Mouse (Mus musculus) small intestine, adult 2 months (tissue): ENCODE measurements around the gene Krt23. TPM values are rescaled to one million over a fixed set of nuclear protein-coding genes. Genes with fewer than 3 reads are reported as not detected.
A peak's percentile ranks its signal among the peaks of the same experiment; 100 is the strongest.

Experiments
- H3K27ac ChIP-seq: fragments of 200-500 bp; 2 replicates; pipeline ENCODE4 v1.5.1; 2012; ENCODE audit warnings: low read depth, low read length, control low read depth, inconsistent platforms; ENCODE audit not compliant: insufficient read depth
- H3K27me3 ChIP-seq: fragments of 200-500 bp; 2 replicates; pipeline ENCODE4 v1.6.1; 2012; ENCODE audit warnings: mild to moderate bottlenecking, moderate library complexity, low read length, inconsistent platforms; ENCODE audit not compliant: control insufficient read depth, insufficient read depth
- H3K36me3 ChIP-seq: fragments of 200-500 bp; 2 replicates; pipeline ENCODE4 v1.6.1; 2012; ENCODE audit warnings: mild to moderate bottlenecking, low read length, control low read depth, inconsistent platforms; ENCODE audit not compliant: control insufficient read depth, insufficient read depth
- H3K4me1 ChIP-seq: fragments of 200-500 bp; 2 replicates; pipeline ENCODE4 v1.6.1; 2012; ENCODE audit warnings: low read length, inconsistent platforms, mixed read lengths; ENCODE audit not compliant: control insufficient read depth, insufficient read depth, insufficient read length
- H3K4me3 ChIP-seq: fragments of 200-500 bp; 2 replicates; pipeline ENCODE4 v1.5.1; 2012; ENCODE audit warnings: low read depth, mild to moderate bottlenecking, control low read depth, inconsistent platforms, low read length, moderate library complexity
- CTCF ChIP-seq: fragments of 200-500 bp; IDR thresholded peaks from 2 replicates; pipeline ENCODE4 v1.5.1; 2012; ENCODE audit warnings: low read depth, mild to moderate bottlenecking, control low read depth, inconsistent platforms, low read length, moderate library complexity, mixed read lengths; ENCODE audit not compliant: insufficient replicate concordance, insufficient read length; ENCODE audit errors: extremely low read depth
- POLR2A ChIP-seq: fragments of 200-500 bp; IDR thresholded peaks from 2 replicates; pipeline ENCODE4 v1.6.1; 2012; ENCODE audit warnings: low read depth, mild to moderate bottlenecking, control low read depth, inconsistent platforms, low read length, moderate library complexity
- WGBS: fragments of 180-500 bp; shearing (Covaris S2); methylation state at CpG from one replicate; pipeline ENCODE4 v1.1.7; 2018; 5-methylcytosine and 5-hydroxymethylcytosine counted together
- polyA plus RNA-seq: library from polyadenylated mRNA; depleted of rRNA; stranded (reverse); fragments of >200 nt; gene quantifications from 2 replicates; pipeline ENCODE4 v1.2.3, GENCODE M21; 2012

The Krt23 gene
- polyA plus RNA-seq, 1 experiment: 4.4 TPM

DNA sequence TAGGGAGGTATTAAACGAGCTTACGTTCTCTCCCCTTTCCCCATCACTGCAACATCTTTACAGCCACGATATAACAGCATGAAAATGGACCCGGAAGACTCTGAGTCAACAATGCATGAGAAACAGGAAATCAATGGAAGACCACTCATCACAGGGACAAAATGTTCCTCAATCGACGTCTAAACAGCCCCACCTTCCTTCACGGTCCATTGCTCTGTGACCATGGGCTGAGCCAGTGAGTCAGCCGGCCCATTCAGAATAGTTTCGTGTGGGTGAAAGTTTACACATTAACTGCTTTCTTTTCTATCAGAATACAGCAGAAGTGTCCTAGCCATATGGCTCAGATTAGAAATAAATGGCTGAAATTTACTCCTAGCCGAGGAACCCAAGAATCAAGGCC is 38.2 kb downstream of the Krt23 start:
- Histone ChIP-seq H3K4me3 (no peak overlapping the region), H3K27ac (peak overlapping the region; percentile 85), H3K36me3 (no peaks in the 10 kb centered on the region), H3K4me1 (peaks cover 18% of the 10 kb centered on the region), H3K27me3 (no peaks in the 10 kb centered on the region)
- TF ChIP-seq POLR2A (no peak), CTCF (no peak)
- 34% methylated on average over 10 of the region's 10 CpGs for WGBS

DNA sequence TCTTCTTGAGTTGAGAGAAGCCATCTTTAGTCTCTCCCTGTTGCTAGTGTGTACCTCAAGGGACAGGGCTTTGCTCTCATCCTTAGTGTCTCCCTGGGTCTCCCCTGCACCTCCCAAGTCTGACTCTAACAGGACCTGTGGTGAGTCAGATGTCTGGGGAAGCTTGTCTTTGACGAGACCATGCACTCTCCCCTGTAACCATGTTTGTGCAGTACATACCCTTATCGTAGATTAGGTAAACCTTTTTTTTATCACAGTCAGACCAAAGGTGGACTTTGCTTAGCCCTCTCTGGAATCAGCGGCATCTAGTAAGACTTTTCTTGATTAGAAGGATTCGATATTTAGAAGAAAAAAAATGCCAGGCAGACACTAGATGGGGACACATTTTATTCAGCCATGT is 38.9 kb downstream of the Krt23 start:
- H3K36me3 ChIP-seq: no peaks in the 10 kb centered on the region
- peak overlapping the region; percentile 85; the same call in 1 of the 2 replicates for H3K27ac ChIP-seq
- no peak overlapping the region for H3K4me3 ChIP-seq
- WGBS: 25% methylated on average over 4 of the region's 4 CpGs
- H3K4me1 ChIP-seq: peaks cover 13% of the 10 kb centered on the region
- no peaks in the 10 kb centered on the region for H3K27me3 ChIP-seq
- TF ChIP-seq CTCF: no peak
- TF ChIP-seq POLR2A: no peak

- no peak overlapping the region for H3K4me3 ChIP-seq
- no peak for TF ChIP-seq CTCF
- no peak for TF ChIP-seq POLR2A
- 14% methylated on average over 2 of the region's 2 CpGs for WGBS
- peaks cover 13% of the 10 kb centered on the region; the same call in 1 of the 2 replicates for H3K4me1 ChIP-seq
- H3K36me3 ChIP-seq: no peaks in the 10 kb centered on the region
- no peaks in the 10 kb centered on the region for H3K27me3 ChIP-seq
- no peak overlapping the region for H3K27ac ChIP-seq
Measured at GRCm38 (mm10) chr11:99448769-99449168, 44.2 kb downstream of the Krt23 start.

DNA sequence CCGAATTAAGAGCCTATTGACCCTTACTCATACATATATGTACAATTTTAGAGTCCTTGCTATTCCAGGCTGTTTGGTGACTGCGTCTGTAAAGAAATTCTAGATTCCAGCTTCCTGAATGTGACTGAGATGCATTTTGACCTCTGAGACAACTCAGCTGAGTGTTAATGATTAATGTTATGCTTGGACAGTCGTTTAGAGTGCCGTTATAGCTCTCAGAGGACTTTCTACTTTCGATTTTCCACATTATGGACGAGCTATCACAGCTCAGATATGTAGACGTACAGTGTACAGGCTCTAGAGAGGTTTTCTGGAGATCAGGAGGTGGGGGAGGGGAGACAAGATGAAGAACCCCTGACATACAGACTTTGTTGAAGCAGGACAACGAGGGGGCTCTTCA is 51.7 kb downstream of the Krt23 start:
- 13% methylated on average over 8 of the region's 8 CpGs for WGBS
- no peaks in the 10 kb centered on the region for H3K27me3 ChIP-seq

DNA sequence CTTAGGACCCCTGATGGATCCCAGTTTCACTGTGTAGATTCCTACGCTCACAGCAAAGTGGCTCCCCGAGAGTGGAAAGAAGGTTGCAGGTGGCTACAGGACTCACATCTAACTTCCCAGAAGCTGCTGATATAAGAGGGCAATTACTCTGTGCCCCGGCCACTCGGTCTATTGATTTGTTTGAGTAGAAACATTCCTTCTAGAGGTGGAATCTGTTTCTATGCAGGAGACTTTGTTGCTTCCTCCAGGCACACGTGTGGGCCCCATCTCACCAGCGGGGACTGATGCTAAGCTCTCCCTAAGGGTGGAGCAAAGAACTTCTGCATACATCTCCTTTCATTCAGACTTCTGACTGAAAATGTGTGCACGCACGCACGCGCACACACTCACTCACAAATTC is 53.5 kb downstream of the Krt23 start:
- peak overlapping the region; percentile 30; the same call in 1 of the 2 replicates for H3K4me3 ChIP-seq
- TF ChIP-seq CTCF: no peak
- no peak for TF ChIP-seq POLR2A
- no peaks in the 10 kb centered on the region for H3K27me3 ChIP-seq
- peak overlapping the region; percentile 93 for H3K27ac ChIP-seq
- WGBS: 30% methylated on average over 10 of the region's 10 CpGs
- peaks cover 21% of the 10 kb centered on the region for H3K36me3 ChIP-seq
- H3K4me1 ChIP-seq: peaks cover 20% of the 10 kb centered on the region

More for the DNA sequence above, 51.7 kb downstream of the Krt23 start:
- Histone ChIP-seq H3K4me1 (peaks cover 23% of the 10 kb centered on the region; the same call in 1 of the 2 replicates), H3K27ac (peak overlapping the region; percentile 98), H3K36me3 (peaks cover 5% of the 10 kb centered on the region), H3K4me3 (no peak overlapping the region)
- TF ChIP-seq CTCF (no peak), POLR2A (no peak)

- Histone ChIP-seq H3K36me3 (peaks cover 35% of the 10 kb centered on the region), H3K27me3 (no peaks in the 10 kb centered on the region), H3K27ac (peak within 1 kb of the TSS; percentile 82), H3K4me3 (peak within 1 kb of the TSS; percentile 74), H3K4me1 (peaks cover 15% of the 10 kb centered on the region)
- WGBS: 17% methylated on average over 10 of the region's 10 CpGs
- TF ChIP-seq CTCF: no peak
- TF ChIP-seq POLR2A: peak; percentile 98
Measured at GRCm38 (mm10) chr11:99437972-99438371, 55.0 kb downstream of the Krt23 start, which contains the start of gene Krt20. TSS of gene Krt20 (minus strand) at chr11:99438150.

DNA sequence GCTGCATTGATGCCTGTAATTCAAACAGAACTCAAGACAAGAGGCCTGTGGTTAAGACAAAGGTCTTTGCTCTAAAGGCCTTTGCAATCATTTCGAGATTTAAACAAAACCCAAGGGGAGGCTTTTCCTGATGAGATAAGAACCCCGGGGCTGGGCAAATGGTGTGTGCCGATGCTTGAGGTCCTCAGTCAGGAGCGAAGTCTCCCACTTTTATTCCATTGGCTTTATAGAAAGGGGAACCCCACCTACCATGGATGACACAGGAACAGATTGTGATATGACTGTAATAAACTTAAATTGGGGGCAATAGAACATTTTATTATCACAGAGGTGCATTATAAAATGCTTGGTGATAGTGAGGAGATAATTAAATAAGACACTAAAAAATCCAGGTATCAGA is 56.3 kb downstream of the Krt23 start:
- peaks cover 48% of the 10 kb centered on the region for H3K36me3 ChIP-seq
- peak overlapping the region; percentile 67 for H3K4me3 ChIP-seq
- WGBS: 18% methylated on average over 4 of the region's 4 CpGs
- H3K27ac ChIP-seq: peak overlapping the region; percentile 94
- peaks cover 8% of the 10 kb centered on the region for H3K4me1 ChIP-seq
- no peaks in the 10 kb centered on the region for H3K27me3 ChIP-seq
- TF ChIP-seq POLR2A (0 out of 2 replicates have a peak, but pooled peaks have one; percentile 13), CTCF (no peak)
